In genomic region chr1:38565295-38565777, GRCm38 (mm10) we compare ENCODE assay signal across 11 mouse cellular contexts.
DNase-seq lines count a peak whose midpoint lies in the region; ATAC-seq and TF ChIP-seq lines count a peak whose summit lies in the region.
"Had no signal": no experiment of that assay in that cellular context is flagged by ENCODE, and none has a peak within 500 bp of the region (broad histone marks: within the 10 kb centered on the region; RNA-seq: fewer than 3 reads in every experiment).

No protein-coding gene starts in this region.

- intact Hi-C loops in gastrocnemius, adult 2 months (cut with DNase I) = no loop called here

- DNase-seq in cerebellum, postnatal 14 days = peak; percentile 40 to 48
- no peak for DNase-seq in cerebellum, adult 11-12 months
- no peak for DNase-seq in embryonic facial prominence, embryonic 10.5 days (ENCODE audit: low spot score)
- peak; percentile 38 for DNase-seq in forebrain, postnatal 0 days
- no peak for DNase-seq in kidney, adult 8-10 months
- DNase-seq in gastrocnemius, adult 2 months = no peak
- DNase-seq: gastrocnemius, postnatal 36 days; thymus, adult 2 months had no signal

- 56% methylated on average over 7 of the region's 7 CpGs for WGBS in embryonic facial prominence, embryonic 10.5 days
- WGBS in forebrain, postnatal 0 days = 18% methylated on average over 7 of the region's 7 CpGs
- 39% methylated on average over 7 of the region's 7 CpGs for WGBS in midbrain, embryonic 12.5 days
- 51% methylated on average over 7 of the region's 7 CpGs for WGBS in kidney, embryonic 16.5 days

- no peaks in the 10 kb centered on the region for H3K27me3 ChIP-seq in embryonic facial prominence, embryonic 10.5 days (replicated peaks; ENCODE audit: low read depth, poor library complexity, severe bottlenecking)
- no peaks in the 10 kb centered on the region for H3K27me3 ChIP-seq in forebrain, postnatal 0 days (ENCODE audit: insufficient read depth, low read length)
- no peaks in the 10 kb centered on the region for H3K27me3 ChIP-seq in midbrain, embryonic 12.5 days
- H3K27me3 ChIP-seq in kidney, embryonic 16.5 days (ENCODE audit: insufficient read depth, low read length) = no peaks in the 10 kb centered on the region

- H3K27ac ChIP-seq in embryonic facial prominence, embryonic 10.5 days (replicated peaks) = peak overlapping the region; percentile 66
- peak overlapping the region; percentile 11; the same call in 1 of the 2 replicates for H3K27ac ChIP-seq in forebrain, postnatal 0 days (ENCODE audit: low read depth, low read length)
- H3K27ac ChIP-seq in midbrain, embryonic 12.5 days (replicated peaks) = peak overlapping the region; percentile 89
- H3K27ac ChIP-seq in kidney, embryonic 16.5 days (ENCODE audit: low read length) = no peak overlapping the region
- no peak overlapping the region for H3K27ac ChIP-seq in gastrocnemius, adult 2 months

- H3K36me3 ChIP-seq in embryonic facial prominence, embryonic 10.5 days (replicated peaks) = no peaks in the 10 kb centered on the region
- no peaks in the 10 kb centered on the region for H3K36me3 ChIP-seq in forebrain, postnatal 0 days (ENCODE audit: insufficient read depth)
- no peaks in the 10 kb centered on the region for H3K36me3 ChIP-seq in midbrain, embryonic 12.5 days
- H3K36me3 ChIP-seq in kidney, embryonic 16.5 days (ENCODE audit: insufficient read depth, low read length) = no peaks in the 10 kb centered on the region

- TF ChIP-seq CTCF in forebrain, postnatal 0 days (IDR thresholded peaks at IDR 0.05; ENCODE audit: low read depth) = no peak
- TF ChIP-seq CTCF in gastrocnemius, adult 2 months (IDR thresholded peaks at IDR 0.05) = no peak

- peak; percentile 82 for ATAC-seq in forebrain, postnatal 0 days
- ATAC-seq in midbrain, embryonic 12.5 days (ENCODE audit: low FRiP score, low read depth) = peak; percentile 78
- ATAC-seq in kidney, embryonic 16.5 days (ENCODE audit: low FRiP score, low TSS enrichment) = no peak
- ATAC-seq: intestine, postnatal 0 days had no signal

- H3K4me3 ChIP-seq in embryonic facial prominence, embryonic 10.5 days = 0 out of 2 replicates have a peak overlapping the region, but pooled peaks have one; percentile 8
- no peak overlapping the region for H3K4me3 ChIP-seq in forebrain, postnatal 0 days (ENCODE audit: low read depth, low read length)
- H3K4me3 ChIP-seq in midbrain, embryonic 12.5 days = no peak overlapping the region
- no peak overlapping the region for H3K4me3 ChIP-seq in kidney, embryonic 16.5 days (ENCODE audit: low read length)
- no peak overlapping the region for H3K4me3 ChIP-seq in gastrocnemius, adult 2 months

- 0 out of 2 replicates have a peak overlapping the region, but pooled peaks have one; percentile 1 for H3K4me2 ChIP-seq in forebrain, postnatal 0 days (ENCODE audit: low read depth)
- H3K4me2 ChIP-seq in midbrain, embryonic 12.5 days (replicated peaks) = peak overlapping the region; percentile 32
- no peak overlapping the region for H3K4me2 ChIP-seq in kidney, embryonic 16.5 days (replicated peaks; ENCODE audit: low read depth, low read length)

- no peaks in the 10 kb centered on the region for H3K9me3 ChIP-seq in embryonic facial prominence, embryonic 10.5 days
- no peaks in the 10 kb centered on the region for H3K9me3 ChIP-seq in forebrain, postnatal 0 days (ENCODE audit: low read length)
- no peaks in the 10 kb centered on the region for H3K9me3 ChIP-seq in midbrain, embryonic 12.5 days
- no peaks in the 10 kb centered on the region for H3K9me3 ChIP-seq in kidney, embryonic 16.5 days (ENCODE audit: low read length)

- peaks cover 61% of the 10 kb centered on the region for H3K4me1 ChIP-seq in embryonic facial prominence, embryonic 10.5 days
- peaks cover 30% of the 10 kb centered on the region for H3K4me1 ChIP-seq in forebrain, postnatal 0 days (ENCODE audit: insufficient read depth)
- peaks cover 62% of the 10 kb centered on the region for H3K4me1 ChIP-seq in midbrain, embryonic 12.5 days
- peaks cover 32% of the 10 kb centered on the region for H3K4me1 ChIP-seq in kidney, embryonic 16.5 days (ENCODE audit: insufficient read depth, low read length)

- H3K9ac ChIP-seq in forebrain, postnatal 0 days = no peak overlapping the region
- H3K9ac ChIP-seq in midbrain, embryonic 12.5 days (replicated peaks) = peak overlapping the region; percentile 37; the same call in 1 of the 2 replicates
- H3K9ac ChIP-seq in kidney, embryonic 16.5 days (replicated peaks; ENCODE audit: low read length) = no peak overlapping the region

Comparison
In these comparisons a context has a peak if more than half of its experiments do, and no peak if none do; other contexts are left out.
1. DNase-seq: peak in cerebellum, postnatal 14 days (2 of 2) and forebrain, postnatal 0 days (single experiment); none in cerebellum, adult 11-12 months (single experiment), embryonic facial prominence, embryonic 10.5 days (single experiment), kidney, adult 8-10 months (0 of 2) and gastrocnemius, adult 2 months (single experiment).
2. H3K27ac ChIP-seq: peak in embryonic facial prominence, embryonic 10.5 days (single experiment), forebrain, postnatal 0 days (single experiment) and midbrain, embryonic 12.5 days (single experiment); none in kidney, embryonic 16.5 days (single experiment) and gastrocnemius, adult 2 months (single experiment).